Mouse (Mus musculus): ENCODE measurements around the gene Sorbs2. TPM values are rescaled to one million over a fixed set of nuclear protein-coding genes. Genes with fewer than 3 reads are reported as not detected.

Gene Sorbs2
- polyA plus RNA-seq, 1 experiment from 2014 or later: 32.2 TPM

DNA sequence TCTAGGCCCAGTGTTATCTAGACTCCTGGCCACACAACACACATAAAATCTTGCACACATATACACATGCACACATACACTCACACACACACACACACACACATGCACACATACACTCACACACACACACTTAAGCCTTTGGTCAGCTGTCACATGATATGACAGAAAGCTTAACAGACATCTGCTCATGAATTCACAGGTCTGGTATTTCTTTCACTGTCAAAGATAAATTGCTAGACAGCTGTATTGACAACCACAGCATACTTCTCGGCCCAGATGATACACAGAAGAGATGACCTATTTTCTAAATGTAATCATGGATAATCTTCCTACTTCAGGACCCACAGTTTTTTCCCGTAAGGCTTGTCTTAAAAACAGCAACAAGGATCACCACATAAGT, 326.3 kb downstream of the Sorbs2 start:
- Histone ChIP-seq H3K9ac (ENCODE audit: low read depth, low read length) (no peak overlapping the region), H3K4me2 (ENCODE audit: low read depth, low read length) (no peak overlapping the region), H3K4me3 (ENCODE audit: low read depth, low read length) (no peak overlapping the region), H3K36me3 (ENCODE audit: control insufficient read depth, insufficient read depth, low read length) (no peaks in the 10 kb centered on the region), H3K27ac (replicated peaks; ENCODE audit: low read depth, low read length) (no peak overlapping the region), H3K4me1 (ENCODE audit: control insufficient read depth, insufficient read depth, low read length) (no peaks in the 10 kb centered on the region), H3K27me3 (replicated peaks; ENCODE audit: control insufficient read depth, insufficient read depth, low read length) (no peaks in the 10 kb centered on the region), H3K9me3 (ENCODE audit: control insufficient read depth, low read length) (no peaks in the 10 kb centered on the region)
- ATAC-seq (ENCODE audit: low read depth) (0 out of 2 replicates have a peak, but pooled peaks have one; percentile 33), DNase-seq (ENCODE audit: low spot score) (peak; percentile 53)
- WGBS: 53% methylated on average over 2 of the region's 2 CpGs

- Histone ChIP-seq H3K36me3 (ENCODE audit: control insufficient read depth, insufficient read depth, low read length) (no peaks in the 10 kb centered on the region), H3K27ac (replicated peaks; ENCODE audit: low read depth, low read length) (no peak overlapping the region), H3K9me3 (ENCODE audit: control insufficient read depth, low read length) (no peaks in the 10 kb centered on the region), H3K9ac (ENCODE audit: low read depth, low read length) (no peak overlapping the region), H3K4me1 (ENCODE audit: control insufficient read depth, insufficient read depth, low read length) (peaks cover 5% of the 10 kb centered on the region; the same call in 1 of the 2 replicates), H3K4me2 (ENCODE audit: low read depth, low read length) (no peak overlapping the region), H3K27me3 (replicated peaks; ENCODE audit: control insufficient read depth, insufficient read depth, low read length) (no peaks in the 10 kb centered on the region), H3K4me3 (ENCODE audit: low read depth, low read length) (no peak overlapping the region)
- ATAC-seq (ENCODE audit: low read depth) (no peak), DNase-seq (ENCODE audit: low spot score) (no peak)
- WGBS: 75% methylated on average over 5 of the region's 5 CpGs
These were observed 335.7 kb downstream of the Sorbs2 start for GRCm38 (mm10) chr8:45843306-45843705.

DNA sequence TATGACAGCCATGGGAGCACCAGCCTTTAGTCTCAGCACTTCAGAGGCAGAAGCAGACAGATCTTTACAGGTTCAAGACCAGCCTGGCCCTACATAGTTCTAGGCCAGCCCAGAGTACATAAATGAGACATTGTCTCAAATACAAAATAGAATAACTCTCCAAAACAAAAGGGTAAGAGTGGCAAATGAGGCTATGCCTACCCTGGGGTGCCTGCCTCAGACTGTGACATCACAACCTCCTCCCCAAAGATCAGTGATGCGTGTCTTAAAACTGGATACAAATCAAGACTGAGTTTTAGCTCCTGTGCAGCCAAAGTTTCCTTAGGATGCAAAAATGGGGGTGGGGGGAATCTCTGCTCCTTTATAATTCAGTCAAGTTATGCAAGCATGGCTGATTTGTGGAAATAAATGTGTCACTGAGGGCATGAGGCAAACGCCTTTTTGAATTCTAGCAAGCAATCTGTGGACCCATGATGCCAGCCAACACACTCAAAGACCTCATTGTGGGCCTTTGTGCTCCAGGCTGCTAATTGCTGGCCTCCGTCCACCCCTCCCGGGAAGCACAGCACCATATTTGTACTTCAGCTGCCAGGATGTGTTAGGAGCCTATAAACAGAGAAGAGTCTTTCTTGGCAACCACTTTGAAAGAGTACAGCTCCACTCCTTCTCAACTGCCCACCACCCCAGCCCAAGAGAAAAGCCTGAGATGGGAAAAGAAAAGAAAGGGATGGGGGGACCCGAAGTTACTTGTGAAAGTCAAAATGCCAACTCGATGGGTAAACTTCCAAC, 336.7 kb downstream of the Sorbs2 start:
- peaks cover 5% of the 10 kb centered on the region; the same call in 1 of the 2 replicates for H3K4me1 ChIP-seq (ENCODE audit: control insufficient read depth, insufficient read depth, low read length)
- H3K27ac ChIP-seq (replicated peaks; ENCODE audit: low read depth, low read length): no peak overlapping the region
- H3K9me3 ChIP-seq (ENCODE audit: control insufficient read depth, low read length): no peaks in the 10 kb centered on the region
- no peak overlapping the region for H3K9ac ChIP-seq (ENCODE audit: low read depth, low read length)
- H3K36me3 ChIP-seq (ENCODE audit: control insufficient read depth, insufficient read depth, low read length): no peaks in the 10 kb centered on the region
- WGBS: 58% methylated on average over 6 of the region's 6 CpGs
- no peak overlapping the region for H3K4me3 ChIP-seq (ENCODE audit: low read depth, low read length)
- peak; percentile 81 for DNase-seq (ENCODE audit: low spot score)
- no peak overlapping the region for H3K4me2 ChIP-seq (ENCODE audit: low read depth, low read length)
- peak; percentile 72; the same call in 1 of the 2 replicates for ATAC-seq (ENCODE audit: low read depth)
- no peaks in the 10 kb centered on the region for H3K27me3 ChIP-seq (replicated peaks; ENCODE audit: control insufficient read depth, insufficient read depth, low read length)

- WGBS: 64% methylated on average over 14 of the region's 14 CpGs
These were observed 337.4 kb downstream of the Sorbs2 start for GRCm38 (mm10) chr8:45844911-45845481.

DNA sequence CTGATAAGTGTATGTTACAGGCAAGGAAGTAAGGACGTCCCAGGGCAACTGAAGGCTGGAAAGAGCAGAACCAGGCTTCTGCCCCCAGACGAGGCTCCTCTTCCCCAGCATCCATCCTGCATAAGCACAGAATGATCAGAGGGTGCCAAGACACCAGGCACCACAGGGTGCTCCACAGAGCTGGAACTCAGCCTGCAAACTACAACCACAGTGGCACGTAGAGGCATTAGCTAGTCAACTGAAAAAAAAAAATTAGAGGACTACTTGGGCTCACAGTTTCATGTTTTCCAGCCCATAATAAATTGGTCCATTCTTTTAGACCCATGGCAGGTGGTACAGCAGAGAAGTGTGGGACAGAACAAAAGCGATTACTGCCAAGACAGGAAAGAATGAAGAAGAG, 338.3 kb downstream of the Sorbs2 start:
- Histone ChIP-seq H3K4me1 (ENCODE audit: control insufficient read depth, insufficient read depth, low read length) (peaks cover 5% of the 10 kb centered on the region; the same call in 1 of the 2 replicates), H3K9me3 (ENCODE audit: control insufficient read depth, low read length) (no peaks in the 10 kb centered on the region), H3K27me3 (replicated peaks; ENCODE audit: control insufficient read depth, insufficient read depth, low read length) (no peaks in the 10 kb centered on the region), H3K4me3 (ENCODE audit: low read depth, low read length) (no peak overlapping the region), H3K9ac (ENCODE audit: low read depth, low read length) (no peak overlapping the region), H3K36me3 (ENCODE audit: control insufficient read depth, insufficient read depth, low read length) (no peaks in the 10 kb centered on the region), H3K27ac (replicated peaks; ENCODE audit: low read depth, low read length) (no peak overlapping the region), H3K4me2 (ENCODE audit: low read depth, low read length) (no peak overlapping the region)
- no peak for DNase-seq (ENCODE audit: low spot score)
- ATAC-seq (ENCODE audit: low read depth): no peak
- 65% methylated on average over 4 of the region's 4 CpGs for WGBS

More at GRCm38 (mm10) chr8:45844911-45845481, 337.4 kb downstream of the Sorbs2 start:
- no peak for ATAC-seq (ENCODE audit: low read depth)
- no peak overlapping the region for H3K4me3 ChIP-seq (ENCODE audit: low read depth, low read length)
- H3K27me3 ChIP-seq (replicated peaks; ENCODE audit: control insufficient read depth, insufficient read depth, low read length): no peaks in the 10 kb centered on the region
- no peak overlapping the region for H3K27ac ChIP-seq (replicated peaks; ENCODE audit: low read depth, low read length)
- H3K36me3 ChIP-seq (ENCODE audit: control insufficient read depth, insufficient read depth, low read length): no peaks in the 10 kb centered on the region
- H3K4me1 ChIP-seq (ENCODE audit: control insufficient read depth, insufficient read depth, low read length): peaks cover 5% of the 10 kb centered on the region; the same call in 1 of the 2 replicates
- H3K9me3 ChIP-seq (ENCODE audit: control insufficient read depth, low read length): no peaks in the 10 kb centered on the region
- DNase-seq (ENCODE audit: low spot score): peak; percentile 19
- H3K9ac ChIP-seq (ENCODE audit: low read depth, low read length): no peak overlapping the region
- H3K4me2 ChIP-seq (ENCODE audit: low read depth, low read length): no peak overlapping the region

DNA sequence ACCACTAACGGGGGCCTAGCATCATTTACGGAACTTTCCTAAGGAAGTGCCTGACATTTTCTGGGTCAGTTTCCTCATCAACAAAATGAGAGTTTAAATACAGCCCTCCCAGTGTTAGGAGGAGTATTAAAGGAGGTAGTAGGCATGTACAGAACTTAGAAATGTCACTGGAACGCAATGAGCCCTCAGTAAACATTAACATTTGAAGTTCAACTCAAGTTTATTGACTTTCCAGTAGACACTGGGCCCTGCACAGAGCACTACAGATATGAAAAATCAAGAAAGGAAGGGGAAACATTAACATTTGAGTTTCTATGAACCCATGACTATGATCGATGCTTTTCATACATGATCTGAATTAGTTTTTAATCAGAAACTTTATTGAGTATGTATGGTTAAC, 347.5 kb downstream of the Sorbs2 start:
- no peak overlapping the region for H3K27ac ChIP-seq (replicated peaks; ENCODE audit: low read depth, low read length)
- no peak overlapping the region for H3K4me3 ChIP-seq (ENCODE audit: low read depth, low read length)
- no peaks in the 10 kb centered on the region for H3K36me3 ChIP-seq (ENCODE audit: control insufficient read depth, insufficient read depth, low read length)
- ATAC-seq (ENCODE audit: low read depth): no peak
- peaks cover 9% of the 10 kb centered on the region; the same call in 1 of the 2 replicates for H3K4me1 ChIP-seq (ENCODE audit: control insufficient read depth, insufficient read depth, low read length)
- H3K9ac ChIP-seq (ENCODE audit: low read depth, low read length): no peak overlapping the region
- H3K4me2 ChIP-seq (ENCODE audit: low read depth, low read length): no peak overlapping the region
- WGBS: 81% methylated on average over 4 of the region's 4 CpGs
- DNase-seq (ENCODE audit: low spot score): no peak
- H3K9me3 ChIP-seq (ENCODE audit: control insufficient read depth, low read length): no peaks in the 10 kb centered on the region
- H3K27me3 ChIP-seq (replicated peaks; ENCODE audit: control insufficient read depth, insufficient read depth, low read length): no peaks in the 10 kb centered on the region

GRCm38 (mm10) chr8:45857734-45858133, 350.1 kb downstream of the Sorbs2 start:
- ATAC-seq (ENCODE audit: low read depth) (0 out of 2 replicates have a peak, but pooled peaks have one; percentile 33), DNase-seq (ENCODE audit: low spot score) (peak; percentile 30)
- no peak overlapping the region for H3K4me3 ChIP-seq (ENCODE audit: low read depth, low read length)
- H3K36me3 ChIP-seq (ENCODE audit: control insufficient read depth, insufficient read depth, low read length): no peaks in the 10 kb centered on the region
- WGBS: 38% methylated on average over 5 of the region's 5 CpGs
- no peak overlapping the region for H3K27ac ChIP-seq (replicated peaks; ENCODE audit: low read depth, low read length)
- H3K4me1 ChIP-seq (ENCODE audit: control insufficient read depth, insufficient read depth, low read length): peaks cover 9% of the 10 kb centered on the region; the same call in 1 of the 2 replicates
- H3K9me3 ChIP-seq (ENCODE audit: control insufficient read depth, low read length): no peaks in the 10 kb centered on the region
- no peak overlapping the region for H3K4me2 ChIP-seq (ENCODE audit: low read depth, low read length)
- no peaks in the 10 kb centered on the region for H3K27me3 ChIP-seq (replicated peaks; ENCODE audit: control insufficient read depth, insufficient read depth, low read length)
- H3K9ac ChIP-seq (ENCODE audit: low read depth, low read length): no peak overlapping the region

- Histone ChIP-seq H3K4me3 (ENCODE audit: low read depth, low read length) (no peak overlapping the region), H3K36me3 (ENCODE audit: control insufficient read depth, insufficient read depth, low read length) (no peaks in the 10 kb centered on the region), H3K9me3 (ENCODE audit: control insufficient read depth, low read length) (no peaks in the 10 kb centered on the region), H3K4me2 (ENCODE audit: low read depth, low read length) (0 out of 2 replicates have a peak overlapping the region, but pooled peaks have one; percentile 1), H3K27ac (replicated peaks; ENCODE audit: low read depth, low read length) (no peak overlapping the region), H3K27me3 (replicated peaks; ENCODE audit: control insufficient read depth, insufficient read depth, low read length) (no peaks in the 10 kb centered on the region), H3K9ac (ENCODE audit: low read depth, low read length) (0 out of 2 replicates have a peak overlapping the region, but pooled peaks have one; percentile 6), H3K4me1 (ENCODE audit: control insufficient read depth, insufficient read depth, low read length) (peaks cover 9% of the 10 kb centered on the region; the same call in 1 of the 2 replicates)
- ATAC-seq (ENCODE audit: low read depth) (no peak; the same call in 1 of the 2 replicates), DNase-seq (ENCODE audit: low spot score) (peak; percentile 81)
- WGBS: 16% methylated on average over 9 of the region's 9 CpGs
These were observed 350.8 kb downstream of the Sorbs2 start for GRCm38 (mm10) chr8:45858391-45858790.
